Mouse (Mus musculus) neural tube, embryonic 11.5 days (tissue): Measurements from ENCODE around the gene Prr19. TPM values are rescaled to one million over a fixed set of nuclear protein-coding genes. Genes with fewer than 3 reads are reported as not detected.

Source experiments
- ATAC-seq: fragments of 200-750 bp; cut with Nextera tagmentation; 2 replicates; pipeline ENCODE4 v1.8.0; 2017; ENCODE audit warnings: moderate number of reproducible peaks, mild to moderate bottlenecking, moderate TSS enrichment, moderate library complexity; ENCODE audit not compliant: insufficient read depth, low FRiP score, low TSS enrichment
- DNase-seq: peaks from one replicate; pipeline ENCODE4 v3.0.0-alpha.2; 2015; ENCODE audit warnings: low spot score
- H3K27ac ChIP-seq: fragments of 300-500 bp; sonication (generic); 2 replicates; pipeline ENCODE4 v1.5.1; 2014; ENCODE audit warnings: low read depth, mild to moderate bottlenecking, low read length
- H3K27me3 ChIP-seq: fragments of 300-500 bp; sonication (generic); 2 replicates; pipeline ENCODE4 v1.6.1; 2014; ENCODE audit warnings: mild to moderate bottlenecking, low read length, mixed read lengths; ENCODE audit not compliant: control insufficient read depth, insufficient read depth
- H3K36me3 ChIP-seq: fragments of 300-500 bp; sonication (generic); 2 replicates; pipeline ENCODE4 v1.6.1; 2014; ENCODE audit warnings: mild to moderate bottlenecking, low read length, moderate library complexity, mixed read lengths; ENCODE audit not compliant: control insufficient read depth, insufficient read depth
- H3K4me1 ChIP-seq: fragments of 300-500 bp; sonication (generic); 2 replicates; pipeline ENCODE4 v1.6.1; 2014; ENCODE audit warnings: low read length, mixed read lengths; ENCODE audit not compliant: control insufficient read depth, insufficient read depth
- H3K4me2 ChIP-seq: fragments of 300-500 bp; sonication (generic); 2 replicates; pipeline ENCODE4 v1.6.1; 2014; ENCODE audit warnings: low read depth, mild to moderate bottlenecking, moderate library complexity
- H3K4me3 ChIP-seq: fragments of 300-500 bp; sonication (generic); 2 replicates; pipeline ENCODE4 v1.5.1; 2014; ENCODE audit warnings: low read depth, low read length
- H3K9ac ChIP-seq: fragments of 300-500 bp; sonication (generic); 2 replicates; pipeline ENCODE4 v1.6.1; 2014; ENCODE audit warnings: mild to moderate bottlenecking, low read length
- H3K9me3 ChIP-seq: fragments of 300-500 bp; sonication (generic); 2 replicates; pipeline ENCODE4 v1.6.1; 2016; ENCODE audit warnings: low read length; ENCODE audit not compliant: control insufficient read depth
- WGBS: fragments of 180-500 bp; shearing (Covaris S2); extraction: QIAGEN DNeasy Blood & Tissue Kit; methylation state at CpG from one replicate; pipeline ENCODE4 v1.1.7; 2014; 5-methylcytosine and 5-hydroxymethylcytosine counted together
- polyA plus RNA-seq: library from polyadenylated mRNA; unstranded; fragments of >200 nt; fragmentation: Nextera tagmentation; extraction: Ambion mirVana; gene quantifications from 2 replicates; pipeline ENCODE4 v1.2.1, GENCODE M21; 2014

Prr19 gene
- polyA plus RNA-seq, 1 experiment from 2014 or later, result 1.0 TPM

- ATAC-seq, result no peak
- peaks cover 13% of the 10 kb centered on the region for H3K4me1 ChIP-seq
- WGBS, result 60% methylated on average over 5 of the region's 5 CpGs
- no peak for DNase-seq
- H3K4me3 ChIP-seq, result no peak overlapping the region
- no peaks in the 10 kb centered on the region; the same call in 1 of the 2 replicates for H3K36me3 ChIP-seq
- H3K9ac ChIP-seq, result no peak overlapping the region
- H3K27ac ChIP-seq, result no peak overlapping the region
- H3K4me2 ChIP-seq, result no peak overlapping the region
- no peaks in the 10 kb centered on the region for H3K9me3 ChIP-seq
- no peaks in the 10 kb centered on the region for H3K27me3 ChIP-seq
Measured at GRCm38 (mm10) chr7:25274571-25274970, 26.6 kb upstream of the Prr19 start.

- ATAC-seq, result no peak
- Histone ChIP-seq H3K4me2 (no peak overlapping the region), H3K4me1 (peaks cover 17% of the 10 kb centered on the region), H3K9me3 (no peaks in the 10 kb centered on the region), H3K27ac (no peak overlapping the region), H3K36me3 (no peaks in the 10 kb centered on the region; the same call in 1 of the 2 replicates), H3K9ac (no peak overlapping the region), H3K4me3 (no peak overlapping the region), H3K27me3 (no peaks in the 10 kb centered on the region)
- no peak for DNase-seq
- 84% methylated on average over 3 of the region's 3 CpGs for WGBS
Measured at GRCm38 (mm10) chr7:25274996-25275395, 26.2 kb upstream of the Prr19 start.

- Histone ChIP-seq H3K9ac (peak overlapping the region; percentile 20; the same call in 1 of the 2 replicates), H3K27me3 (no peaks in the 10 kb centered on the region), H3K4me3 (no peak overlapping the region), H3K27ac (no peak overlapping the region), H3K4me2 (no peak overlapping the region), H3K36me3 (no peaks in the 10 kb centered on the region; the same call in 1 of the 2 replicates), H3K4me1 (peaks cover 25% of the 10 kb centered on the region), H3K9me3 (no peaks in the 10 kb centered on the region)
- ATAC-seq, result no peak
- no peak for DNase-seq
- 52% methylated on average over 9 of the region's 9 CpGs for WGBS
Measured at GRCm38 (mm10) chr7:25275555-25276298, 25.5 kb upstream of the Prr19 start.

- H3K4me2 ChIP-seq, result no peak overlapping the region
- no peak overlapping the region for H3K27ac ChIP-seq
- peaks cover 35% of the 10 kb centered on the region for H3K4me1 ChIP-seq
- H3K9ac ChIP-seq, result no peak overlapping the region
- H3K4me3 ChIP-seq, result no peak overlapping the region
- DNase-seq (no peak), ATAC-seq (no peak)
- 96% methylated on average over 4 of the region's 4 CpGs for WGBS
- H3K9me3 ChIP-seq, result no peaks in the 10 kb centered on the region
- no peaks in the 10 kb centered on the region for H3K27me3 ChIP-seq
- no peaks in the 10 kb centered on the region; the same call in 1 of the 2 replicates for H3K36me3 ChIP-seq
Measured at GRCm38 (mm10) chr7:25277405-25277804, 23.8 kb upstream of the Prr19 start.

- ATAC-seq, result no peak
- Histone ChIP-seq H3K27ac (peak overlapping the region; percentile 97; the same call in 1 of the 2 replicates), H3K27me3 (no peaks in the 10 kb centered on the region), H3K4me1 (peaks cover 35% of the 10 kb centered on the region), H3K4me2 (peak overlapping the region; percentile 84), H3K9ac (no peak overlapping the region), H3K9me3 (no peaks in the 10 kb centered on the region), H3K4me3 (peak overlapping the region; percentile 60), H3K36me3 (no peaks in the 10 kb centered on the region)
- DNase-seq, result no peak
- 13% methylated on average over 4 of the region's 4 CpGs for WGBS
Measured at GRCm38 (mm10) chr7:25277998-25278340, 23.2 kb upstream of the Prr19 start.

- H3K27me3 ChIP-seq, result no peaks in the 10 kb centered on the region
- peak overlapping the region; percentile 60 for H3K4me3 ChIP-seq
- no peaks in the 10 kb centered on the region for H3K9me3 ChIP-seq
- H3K4me2 ChIP-seq, result peak overlapping the region; percentile 84
- peak overlapping the region; percentile 74 for H3K9ac ChIP-seq
- peak; percentile 87 for DNase-seq
- H3K4me1 ChIP-seq, result peaks cover 41% of the 10 kb centered on the region
- peak; percentile 65 for ATAC-seq
- under 1% methylated on average over 53 of the region's 60 CpGs for WGBS
- peak overlapping the region; percentile 97 for H3K27ac ChIP-seq
- H3K36me3 ChIP-seq, result no peaks in the 10 kb centered on the region
Measured at GRCm38 (mm10) chr7:25278341-25279075, 22.7 kb upstream of the Prr19 start.

GRCm38 (mm10) chr7:25279076-25279860, 21.9 kb upstream of the Prr19 start:
- DNase-seq, result peak; percentile 89
- peak overlapping the region; percentile 60 for H3K4me3 ChIP-seq

GRCm38 (mm10) chr7:25279861-25280791, 21.1 kb upstream of the Prr19 start:
- Histone ChIP-seq H3K27me3 (no peaks in the 10 kb centered on the region), H3K4me1 (peaks cover 49% of the 10 kb centered on the region), H3K9me3 (no peaks in the 10 kb centered on the region), H3K27ac (peak overlapping the region; percentile 97), H3K4me3 (peak overlapping the region; percentile 60), H3K36me3 (peaks cover 3% of the 10 kb centered on the region; the same call in 1 of the 2 replicates), H3K9ac (peak overlapping the region; percentile 74), H3K4me2 (peak overlapping the region; percentile 84)
- ATAC-seq (no peak), DNase-seq (peak; percentile 48)
- WGBS, result 1% methylated on average over 6 of the region's 6 CpGs

More at GRCm38 (mm10) chr7:25279076-25279860, 21.9 kb upstream of the Prr19 start:
- H3K27me3 ChIP-seq, result no peaks in the 10 kb centered on the region
- ATAC-seq, result peak; percentile 64
- H3K9me3 ChIP-seq, result no peaks in the 10 kb centered on the region
- H3K4me2 ChIP-seq, result peak overlapping the region; percentile 84
- peak overlapping the region; percentile 74 for H3K9ac ChIP-seq
- peak overlapping the region; percentile 97 for H3K27ac ChIP-seq
- WGBS, result under 1% methylated on average over 47 of the region's 49 CpGs
- no peaks in the 10 kb centered on the region for H3K36me3 ChIP-seq
- H3K4me1 ChIP-seq, result peaks cover 47% of the 10 kb centered on the region
